Mouse (Mus musculus) embryonic facial prominence, embryonic 10.5 days (tissue): ENCODE data around the gene Lrrc47. TPM values are rescaled to one million over a fixed set of nuclear protein-coding genes. Genes with fewer than 3 reads are reported as not detected.
A peak's percentile ranks its signal among the peaks of the same experiment; 100 is the strongest.

Experiments
- DNase-seq: peaks from one replicate; pipeline ENCODE4 v3.0.0-alpha.2; 2017; ENCODE audit warnings: low spot score
- H3K27ac ChIP-seq: fragments of 300-500 bp; sonication (generic); replicated peaks from 2 replicates; pipeline ENCODE4 v1.5.1; 2016; ENCODE audit warnings: mild to moderate bottlenecking
- H3K27me3 ChIP-seq: fragments of 300-500 bp; sonication (generic); replicated peaks from 2 replicates; pipeline ENCODE4 v1.6.1; 2016; ENCODE audit warnings: low read depth, mild to moderate bottlenecking; ENCODE audit not compliant: poor library complexity, severe bottlenecking
- H3K36me3 ChIP-seq: fragments of 300-500 bp; sonication (generic); replicated peaks from 2 replicates; pipeline ENCODE4 v1.6.1; 2016; ENCODE audit warnings: mild to moderate bottlenecking, moderate library complexity
- H3K4me1 ChIP-seq: fragments of 300-500 bp; sonication (generic); 2 replicates; pipeline ENCODE4 v1.6.1; 2016
- H3K4me3 ChIP-seq: fragments of 300-500 bp; sonication (generic); 2 replicates; pipeline ENCODE4 v1.5.1; 2016; ENCODE audit warnings: mild to moderate bottlenecking, moderate library complexity
- H3K9me3 ChIP-seq: fragments of 300-500 bp; sonication (generic); 2 replicates; pipeline ENCODE4 v1.6.1; 2016; ENCODE audit warnings: mild to moderate bottlenecking
- WGBS: fragments of 180-500 bp; shearing (Covaris S2); methylation state at CpG from one replicate; pipeline ENCODE4 v1.1.7; 2016; 5-methylcytosine and 5-hydroxymethylcytosine counted together
- polyA plus RNA-seq: library from polyadenylated mRNA; unstranded; fragments of >200 nt; fragmentation: Nextera tagmentation; extraction: Ambion mirVana; gene quantifications from 2 replicates; pipeline ENCODE4 v1.2.1, GENCODE M21; 2016

Lrrc47 gene
- 24.9 and 27.3 TPM in 2 replicates for polyA plus RNA-seq

DNA sequence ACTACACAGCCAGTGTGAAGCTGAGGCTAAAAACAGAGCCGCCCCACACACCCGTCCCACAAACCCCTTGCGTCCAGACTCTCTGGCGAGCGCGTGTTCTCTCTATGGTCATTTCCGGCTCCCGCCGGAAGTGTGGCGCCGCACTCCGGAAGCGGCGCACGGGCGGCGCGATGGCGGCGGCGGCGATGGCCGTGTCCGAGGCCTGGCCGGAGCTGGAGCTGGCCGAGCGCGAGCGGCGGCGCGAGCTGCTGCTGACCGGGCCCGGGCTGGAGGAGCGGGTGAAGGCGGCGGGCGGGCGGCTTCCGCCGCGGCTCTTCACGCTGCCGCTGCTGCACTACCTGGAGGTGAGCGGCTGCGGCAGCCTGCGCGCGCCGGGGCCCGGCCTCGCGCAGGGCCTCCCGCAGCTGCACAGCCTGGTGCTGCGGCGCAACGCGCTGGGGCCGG lies at the start of gene Lrrc47:
Lrrc47 (plus strand) TSS at position 86 of the 444 bp plus-strand sequence.
- Histone ChIP-seq H3K4me3 (peak within 1 kb of the TSS; percentile 92), H3K4me1 (peaks cover 29% of the 10 kb centered on the region), H3K9me3 (no peaks in the 10 kb centered on the region), H3K27me3 (no peaks in the 10 kb centered on the region), H3K36me3 (peaks cover 41% of the 10 kb centered on the region), H3K27ac (peak within 1 kb of the TSS; percentile 93)
- peak; percentile 89 for DNase-seq
- WGBS: under 1% methylated on average over 59 of the region's 59 CpGs

DNA sequence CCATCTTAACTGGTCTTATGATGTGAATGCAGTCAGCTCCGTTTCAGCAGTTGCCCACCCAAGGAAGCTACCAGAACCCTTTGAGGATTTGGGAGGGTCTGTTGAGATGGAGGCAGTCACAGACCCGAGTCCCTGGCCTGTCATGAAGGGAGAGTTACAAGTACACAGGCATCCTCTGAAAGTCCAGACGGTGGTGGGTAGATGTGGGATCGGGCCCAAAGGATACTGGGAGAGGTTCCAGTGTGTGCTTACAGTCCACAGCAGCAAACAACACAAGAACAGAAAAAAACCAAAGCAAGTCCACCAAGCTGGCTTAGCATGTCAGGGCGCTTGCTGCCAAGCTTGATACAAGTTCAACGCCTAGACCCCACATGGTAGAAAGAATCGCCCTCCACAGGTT lies 48.9 kb upstream of the Lrrc47 start:
- H3K9me3 ChIP-seq: no peaks in the 10 kb centered on the region
- WGBS: 87% methylated on average over 7 of the region's 7 CpGs
- peaks cover 83% of the 10 kb centered on the region for H3K36me3 ChIP-seq
- peaks cover 11% of the 10 kb centered on the region for H3K4me1 ChIP-seq
- no peak overlapping the region for H3K27ac ChIP-seq
- DNase-seq: no peak
- H3K27me3 ChIP-seq: no peaks in the 10 kb centered on the region
- H3K4me3 ChIP-seq: no peak overlapping the region

DNA sequence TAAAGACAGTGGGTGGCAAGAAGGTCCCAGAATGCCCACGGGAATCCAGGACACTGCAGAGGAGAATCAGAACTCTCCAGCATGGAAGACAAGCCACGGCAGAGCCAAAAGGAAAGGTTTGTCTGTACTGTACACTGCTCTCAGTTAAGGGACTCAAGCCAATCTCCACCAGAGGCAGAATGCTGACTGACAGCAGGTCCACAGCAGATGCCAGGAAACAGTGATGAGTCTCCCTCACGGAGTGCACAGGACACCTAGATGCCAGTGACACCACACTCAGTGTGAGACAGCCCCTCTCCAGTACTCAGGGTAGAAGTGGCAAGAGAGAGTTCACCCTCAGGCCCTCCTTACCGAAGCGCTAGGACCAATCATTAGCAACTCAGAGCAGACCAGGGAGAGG lies 44.9 kb upstream of the Lrrc47 start:
- 86% methylated on average over 5 of the region's 5 CpGs for WGBS
- no peak for DNase-seq
- Histone ChIP-seq H3K4me3 (no peak overlapping the region), H3K27me3 (no peaks in the 10 kb centered on the region), H3K4me1 (no peaks in the 10 kb centered on the region), H3K27ac (no peak overlapping the region), H3K36me3 (peaks cover 97% of the 10 kb centered on the region), H3K9me3 (no peaks in the 10 kb centered on the region)

DNA sequence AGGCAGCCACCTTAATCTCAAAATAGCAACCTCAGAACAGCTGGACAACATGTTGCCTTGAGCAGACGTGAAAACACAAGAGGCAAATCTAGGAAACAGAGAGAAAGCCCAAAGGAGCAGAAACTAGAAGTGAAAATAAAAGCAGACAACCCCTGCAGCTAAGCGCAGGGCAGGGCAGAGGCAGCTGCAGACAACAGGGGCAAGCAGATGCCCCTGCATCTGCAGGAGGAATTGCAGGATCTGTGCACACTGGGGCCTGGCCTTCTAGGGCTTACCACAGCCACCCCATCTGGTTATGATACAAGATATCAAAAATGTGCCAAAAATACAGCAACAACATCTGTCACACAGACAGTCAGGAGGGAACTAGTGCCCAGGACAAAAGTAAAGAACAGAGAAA lies 44.0 kb upstream of the Lrrc47 start:
- H3K27me3 ChIP-seq: no peaks in the 10 kb centered on the region
- no peak overlapping the region for H3K4me3 ChIP-seq
- peaks cover 90% of the 10 kb centered on the region for H3K36me3 ChIP-seq
- DNase-seq: no peak
- H3K27ac ChIP-seq: no peak overlapping the region
- no peaks in the 10 kb centered on the region for H3K4me1 ChIP-seq
- WGBS: 84% methylated on average over 2 of the region's 2 CpGs
- H3K9me3 ChIP-seq: no peaks in the 10 kb centered on the region

DNA sequence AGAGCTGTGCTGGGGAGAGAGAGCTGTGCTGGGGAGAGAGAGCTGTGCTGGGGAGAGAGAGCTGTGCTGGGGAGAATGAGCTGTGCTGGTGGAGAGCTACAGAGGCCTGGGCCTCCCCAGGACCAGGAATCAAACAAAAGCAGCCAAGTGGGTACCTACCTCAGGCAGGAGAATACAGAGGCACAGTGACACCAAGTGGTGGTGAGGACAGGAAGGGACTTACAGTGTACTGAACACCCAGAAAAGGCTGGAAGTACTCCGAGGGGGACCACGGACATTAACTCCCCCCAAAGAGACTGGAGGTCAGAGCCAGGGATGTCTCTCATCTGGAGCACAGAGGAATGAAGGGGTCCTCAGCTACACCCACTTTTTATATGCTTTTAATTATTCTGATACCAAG lies 43.5 kb upstream of the Lrrc47 start:
- DNase-seq: no peak
- H3K27me3 ChIP-seq: no peaks in the 10 kb centered on the region
- no peaks in the 10 kb centered on the region for H3K4me1 ChIP-seq
- 87% methylated on average over 2 of the region's 2 CpGs for WGBS
- no peak overlapping the region for H3K4me3 ChIP-seq
- H3K36me3 ChIP-seq: peaks cover 85% of the 10 kb centered on the region
- no peak overlapping the region for H3K27ac ChIP-seq
- no peaks in the 10 kb centered on the region for H3K9me3 ChIP-seq

DNA sequence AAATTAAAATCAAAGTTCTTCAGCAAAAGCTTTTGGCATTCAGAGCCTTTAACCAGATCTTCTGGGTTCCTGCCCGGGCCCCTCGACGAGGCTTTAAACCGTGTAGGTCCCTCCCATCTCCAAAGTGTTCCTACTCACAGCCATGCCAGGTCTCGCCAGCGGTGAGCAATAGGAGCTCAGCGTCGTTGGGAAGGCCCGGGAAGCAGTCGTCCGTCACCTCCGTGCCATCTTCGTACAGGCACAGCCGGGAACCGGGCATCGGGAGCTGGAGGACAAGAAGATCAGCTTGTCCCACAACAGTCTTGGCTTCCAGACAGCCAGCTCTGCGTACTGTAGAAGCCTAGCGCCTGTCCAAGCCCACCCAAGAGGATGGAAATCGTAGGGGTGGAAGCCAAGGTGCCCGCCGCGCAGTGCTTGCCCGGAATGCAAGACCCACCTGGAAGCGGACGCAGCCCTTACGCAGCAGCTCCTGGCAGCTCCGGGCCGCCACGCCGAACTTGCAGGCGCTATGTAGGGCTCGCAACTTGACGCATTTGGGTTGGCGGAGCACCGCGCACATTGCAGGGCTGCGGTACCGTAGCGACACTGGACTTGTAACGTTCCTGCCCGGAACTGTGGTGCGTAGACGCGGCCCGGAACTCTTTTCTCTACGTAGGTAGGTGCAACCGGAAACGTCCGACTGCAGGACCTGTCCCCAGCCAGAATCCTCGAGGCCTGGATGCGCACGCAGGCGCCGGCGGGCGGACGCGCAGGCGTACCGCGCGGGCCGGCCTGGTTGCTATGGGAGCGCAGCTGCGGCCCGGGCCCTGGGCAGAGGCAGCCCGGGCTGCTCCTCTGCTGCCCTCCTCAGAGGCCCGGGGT lies 36.9 kb upstream of the Lrrc47 start, which contains the start of the genes Dffb and Cep104:
Dffb (minus strand) TSS at position 696 of the 861 bp plus-strand sequence.
Cep104 (plus strand) TSS at position 764 of the 861 bp plus-strand sequence.
- Histone ChIP-seq H3K4me3 (peak within 1 kb of the TSS; percentile 97), H3K4me1 (peaks cover 25% of the 10 kb centered on the region), H3K27ac (peak within 1 kb of the TSS; percentile 91), H3K27me3 (no peaks in the 10 kb centered on the region), H3K9me3 (no peaks in the 10 kb centered on the region), H3K36me3 (peaks cover 36% of the 10 kb centered on the region)
- 2% methylated on average over 68 of the region's 68 CpGs for WGBS
- peak; percentile 96 for DNase-seq

DNA sequence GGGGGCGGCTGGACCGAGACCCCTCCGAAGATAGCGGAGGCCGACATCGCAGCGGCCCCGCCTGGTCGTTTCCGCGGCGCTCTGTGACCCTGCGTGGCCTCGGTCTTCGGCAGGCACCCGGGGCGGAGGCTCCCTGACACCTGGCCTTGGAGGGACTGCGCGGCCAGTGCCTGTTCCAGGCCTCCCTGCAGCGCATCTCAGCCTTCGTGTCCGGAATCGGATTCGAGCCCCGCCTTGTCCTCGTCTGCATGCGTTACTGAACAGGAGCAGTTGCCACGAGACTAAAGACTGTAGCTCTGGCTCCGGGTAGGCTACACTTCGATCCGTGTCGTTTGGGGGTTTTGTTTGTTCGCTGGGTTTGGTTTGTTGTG lies 36.3 kb upstream of the Lrrc47 start:
- no peaks in the 10 kb centered on the region for H3K27me3 ChIP-seq
- H3K4me3 ChIP-seq: peak overlapping the region; percentile 97
- peaks cover 36% of the 10 kb centered on the region for H3K36me3 ChIP-seq
- under 1% methylated on average over 33 of the region's 33 CpGs for WGBS
- H3K9me3 ChIP-seq: no peaks in the 10 kb centered on the region
- peaks cover 25% of the 10 kb centered on the region for H3K4me1 ChIP-seq
- H3K27ac ChIP-seq: peak overlapping the region; percentile 91
- DNase-seq: no peak

DNA sequence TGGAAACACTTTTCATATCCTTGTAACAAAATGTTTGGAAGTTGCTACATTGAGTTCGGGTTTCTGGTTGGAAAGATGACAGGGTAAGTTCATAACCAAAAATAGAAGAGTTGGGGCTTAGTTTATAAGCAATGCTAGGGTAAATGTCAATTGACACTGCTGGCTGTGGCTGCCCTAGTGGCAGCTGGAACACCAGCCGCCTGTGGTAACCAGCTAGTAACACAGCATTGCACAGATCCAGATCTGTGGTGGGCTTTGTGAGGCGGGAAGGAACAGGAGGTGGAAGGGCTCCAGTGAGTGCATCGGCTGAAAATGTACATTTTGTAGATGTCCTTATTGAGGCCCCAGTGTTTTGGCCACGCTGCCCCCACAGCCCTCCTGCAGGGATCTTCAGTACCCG lies 35.8 kb upstream of the Lrrc47 start:
- 42% methylated on average over 6 of the region's 6 CpGs for WGBS

DNA sequence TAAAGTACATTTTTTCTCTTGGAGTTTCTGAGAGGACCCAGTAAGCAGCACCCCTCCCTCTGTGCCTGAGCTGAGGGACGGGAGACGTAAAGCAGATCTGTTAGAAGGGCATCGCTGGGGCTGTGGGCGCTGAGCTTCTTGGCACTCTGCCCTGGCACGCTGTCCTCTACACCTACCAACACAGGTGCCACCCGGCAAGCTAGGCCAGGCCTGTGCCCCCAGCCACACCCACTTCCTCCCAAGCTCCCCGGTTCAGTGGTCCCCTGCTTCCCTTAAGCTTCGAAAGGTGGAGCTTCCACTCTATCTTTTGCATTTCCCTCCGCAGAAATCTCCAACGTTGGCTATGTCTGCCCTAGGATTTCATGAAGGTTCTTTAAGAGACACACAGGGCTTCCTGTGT lies 32.3 kb upstream of the Lrrc47 start:
- WGBS: 95% methylated on average over 10 of the region's 10 CpGs
- Histone ChIP-seq H3K4me1 (peaks cover 16% of the 10 kb centered on the region), H3K4me3 (no peak overlapping the region), H3K9me3 (no peaks in the 10 kb centered on the region), H3K27me3 (no peaks in the 10 kb centered on the region), H3K36me3 (peaks cover 59% of the 10 kb centered on the region), H3K27ac (no peak overlapping the region)
- no peak for DNase-seq

More for the DNA sequence above, 35.8 kb upstream of the Lrrc47 start:
- no peak for DNase-seq
- Histone ChIP-seq H3K27ac (peak overlapping the region; percentile 91; the same call in 1 of the 2 replicates), H3K27me3 (no peaks in the 10 kb centered on the region), H3K36me3 (peaks cover 36% of the 10 kb centered on the region), H3K4me3 (peak overlapping the region; percentile 97), H3K4me1 (peaks cover 25% of the 10 kb centered on the region), H3K9me3 (no peaks in the 10 kb centered on the region)

DNA sequence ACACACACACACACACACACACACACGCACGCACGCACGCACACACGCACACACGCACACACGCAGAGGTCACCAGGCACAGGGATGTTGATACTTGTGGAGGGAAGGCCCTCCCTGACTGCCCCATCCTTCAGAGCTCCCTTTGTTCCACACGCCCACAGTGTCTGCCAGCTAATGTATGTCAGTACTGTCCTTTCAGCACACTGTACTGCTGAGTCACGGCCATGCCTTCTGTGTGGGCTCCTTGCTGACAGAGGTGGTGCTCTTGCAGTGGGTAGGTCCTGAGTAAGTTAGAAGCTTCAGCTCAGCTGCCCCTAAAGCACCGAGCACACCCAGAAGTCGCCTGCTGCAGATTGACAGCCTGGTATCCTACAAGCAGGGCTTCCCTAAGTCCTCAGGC lies 31.1 kb upstream of the Lrrc47 start:
- peaks cover 71% of the 10 kb centered on the region for H3K36me3 ChIP-seq

DNA sequence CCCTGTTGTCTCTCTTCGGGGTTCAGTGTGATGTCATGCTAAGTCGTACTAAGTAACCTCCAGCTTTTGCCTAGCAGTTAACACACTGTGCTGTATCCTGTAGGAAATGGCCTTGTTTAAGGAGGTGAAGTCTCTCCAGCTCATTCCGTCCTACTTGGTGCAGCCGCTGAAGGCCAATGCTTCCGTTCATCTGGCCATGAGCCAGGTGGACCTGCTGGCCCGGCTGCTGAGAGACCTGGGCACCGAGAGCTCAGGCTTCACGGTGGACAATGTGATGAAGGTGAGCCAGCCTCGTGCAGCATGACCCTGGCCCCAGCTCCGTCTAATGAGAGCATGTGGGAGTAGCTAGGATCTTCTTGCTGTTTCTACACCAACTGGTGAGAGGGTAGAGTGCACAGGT lies 18.8 kb upstream of the Lrrc47 start:
- peaks cover 99% of the 10 kb centered on the region for H3K36me3 ChIP-seq
- 92% methylated on average over 10 of the region's 10 CpGs for WGBS
- no peak for DNase-seq

More for the DNA sequence above, 31.1 kb upstream of the Lrrc47 start:
- H3K9me3 ChIP-seq: no peaks in the 10 kb centered on the region
- no peak for DNase-seq
- 86% methylated on average over 11 of the region's 11 CpGs for WGBS
- H3K4me3 ChIP-seq: no peak overlapping the region
- H3K27ac ChIP-seq: no peak overlapping the region
- peaks cover 14% of the 10 kb centered on the region for H3K4me1 ChIP-seq
- H3K27me3 ChIP-seq: no peaks in the 10 kb centered on the region

DNA sequence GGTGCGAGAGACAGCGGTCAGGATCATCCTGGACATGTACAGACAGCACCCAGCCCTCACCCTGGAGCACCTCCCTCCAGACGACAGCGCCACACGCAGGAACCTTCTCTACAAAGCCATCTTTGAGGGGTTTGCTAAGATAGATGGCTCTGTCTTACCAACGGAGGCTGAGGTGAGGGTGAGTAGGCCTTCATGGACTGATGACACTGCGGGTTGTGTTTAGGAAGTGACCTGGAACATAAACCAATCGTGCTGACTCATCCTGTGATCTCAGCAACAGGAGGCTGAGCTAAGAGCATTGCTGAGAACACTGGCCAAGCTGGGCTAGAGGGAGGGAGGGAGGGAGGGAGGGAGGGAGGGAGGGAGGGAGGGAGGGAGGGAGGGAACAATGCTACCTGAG lies 18.0 kb upstream of the Lrrc47 start:
- peaks cover 99% of the 10 kb centered on the region for H3K36me3 ChIP-seq
- WGBS: 91% methylated on average over 8 of the region's 8 CpGs
- no peak for DNase-seq

More for the DNA sequence above, 18.8 kb upstream of the Lrrc47 start:
- Histone ChIP-seq H3K27me3 (no peaks in the 10 kb centered on the region), H3K27ac (no peak overlapping the region), H3K4me3 (no peak overlapping the region), H3K4me1 (no peaks in the 10 kb centered on the region), H3K9me3 (no peaks in the 10 kb centered on the region)

DNA sequence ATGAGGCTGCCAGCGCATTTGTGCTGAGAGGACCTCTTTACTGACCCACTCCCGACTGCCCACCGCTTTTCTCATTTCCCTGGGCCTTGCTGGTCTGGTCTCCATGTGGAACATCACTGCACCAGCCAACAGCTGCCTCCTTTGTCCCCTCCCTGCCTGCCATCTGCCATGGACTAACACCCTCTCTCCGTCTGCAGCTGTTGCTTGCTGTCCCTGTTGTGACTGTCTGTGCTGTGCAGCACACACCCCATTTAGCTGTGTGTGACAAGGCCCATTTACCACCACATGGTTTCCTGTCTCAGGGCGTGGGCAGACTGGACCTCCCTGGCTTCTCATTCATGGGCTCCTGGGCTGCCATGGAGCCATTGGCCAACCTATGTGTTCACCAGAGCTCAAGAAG lies 6.0 kb upstream of the Lrrc47 start:
- H3K27ac ChIP-seq: no peak overlapping the region
- H3K4me3 ChIP-seq: no peak overlapping the region
- WGBS: 89% methylated on average over 5 of the region's 5 CpGs
- DNase-seq: no peak
- no peaks in the 10 kb centered on the region for H3K4me1 ChIP-seq
- H3K36me3 ChIP-seq: peaks cover 57% of the 10 kb centered on the region
- H3K27me3 ChIP-seq: no peaks in the 10 kb centered on the region
- no peaks in the 10 kb centered on the region for H3K9me3 ChIP-seq

More for the DNA sequence above, 18.0 kb upstream of the Lrrc47 start:
- H3K4me1 ChIP-seq: no peaks in the 10 kb centered on the region
- H3K9me3 ChIP-seq: no peaks in the 10 kb centered on the region
- no peaks in the 10 kb centered on the region for H3K27me3 ChIP-seq
- H3K27ac ChIP-seq: no peak overlapping the region
- H3K4me3 ChIP-seq: no peak overlapping the region
